9 mouse cellular contexts compared by ENCODE assay signal in genomic region chr3:98062591-98063185, GRCm38 (mm10). TPM values are rescaled to one million over a fixed set of nuclear protein-coding genes. Genes with fewer than 3 reads are reported as not detected.
DNase-seq lines count a peak whose midpoint lies in the region; ATAC-seq and TF ChIP-seq lines count a peak whose summit lies in the region.
"Had no signal": no experiment of that assay in that cellular context is flagged by ENCODE, and none has a peak within 500 bp of the region (broad histone marks: within the 10 kb centered on the region; RNA-seq: fewer than 3 reads in every experiment).

No protein-coding gene starts in this region.

- H3K4me3 ChIP-seq in kidney, postnatal 0 days (replicated peaks; ENCODE audit: low read depth, low read length): no peak overlapping the region
- no peak overlapping the region for H3K4me3 ChIP-seq in cortical plate, adult 2 months (ENCODE audit: insufficient read depth, low read length)
- H3K4me3 ChIP-seq in hindbrain, embryonic 15.5 days: no peak overlapping the region
- H3K4me3 ChIP-seq in midbrain, embryonic 16.5 days (ENCODE audit: low read depth, low read length): no peak overlapping the region

- peak overlapping the region; percentile 18; the same call in 1 of the 2 replicates for H3K4me2 ChIP-seq in kidney, postnatal 0 days (ENCODE audit: low read length)
- no peak overlapping the region for H3K4me2 ChIP-seq in hindbrain, embryonic 15.5 days
- H3K4me2 ChIP-seq in midbrain, embryonic 16.5 days (ENCODE audit: low read length): no peak overlapping the region

- no peak overlapping the region for H3K9ac ChIP-seq in kidney, postnatal 0 days (ENCODE audit: low read depth, low read length)
- no peak overlapping the region for H3K9ac ChIP-seq in hindbrain, embryonic 15.5 days
- no peak overlapping the region for H3K9ac ChIP-seq in midbrain, embryonic 16.5 days (ENCODE audit: low read depth, low read length)

- no peak for TF ChIP-seq POLR2A in cortical plate, adult 2 months (IDR thresholded peaks at IDR 0.05; ENCODE audit: extremely low read depth, insufficient read depth, low read length)

- 33% methylated on average over 1 of the region's 1 CpGs for WGBS in kidney, postnatal 0 days
- WGBS in hindbrain, embryonic 15.5 days: 80% methylated on average over 1 of the region's 1 CpGs
- WGBS in midbrain, embryonic 16.5 days: 68% methylated on average over 1 of the region's 1 CpGs

- no peak for DNase-seq in kidney, postnatal 0 days (ENCODE audit: low spot score)
- DNase-seq in kidney, adult 18-20 months: no peak
- DNase-seq in gastrocnemius, adult 18-20 months (ENCODE audit: low spot score): no peak
- no peak for DNase-seq in gastrocnemius, adult 8-10 months (ENCODE audit: low spot score in 2 of 2)
- DNase-seq in lung, adult 18-20 months: no peak

- H3K27me3 ChIP-seq in kidney, postnatal 0 days (ENCODE audit: insufficient read depth, low read length): no peaks in the 10 kb centered on the region
- H3K27me3 ChIP-seq in hindbrain, embryonic 15.5 days: no peaks in the 10 kb centered on the region
- no peaks in the 10 kb centered on the region for H3K27me3 ChIP-seq in midbrain, embryonic 16.5 days (ENCODE audit: control insufficient read depth, insufficient read depth, low read depth, low read length)

- no peak for TF ChIP-seq CTCF in kidney, postnatal 0 days (IDR thresholded peaks at IDR 0.05; ENCODE audit: low read depth)
- TF ChIP-seq CTCF in cortical plate, adult 2 months (IDR thresholded peaks at IDR 0.05; ENCODE audit: extremely low read depth, insufficient read depth, low read length): no peak

- peak overlapping the region; percentile 77 for H3K27ac ChIP-seq in kidney, postnatal 0 days
- peak overlapping the region; percentile 37; the same call in 1 of the 2 replicates for H3K27ac ChIP-seq in cortical plate, adult 2 months (ENCODE audit: insufficient read depth, low read length)
- peak overlapping the region; percentile 79 for H3K27ac ChIP-seq in hindbrain, embryonic 15.5 days (replicated peaks)
- H3K27ac ChIP-seq in midbrain, embryonic 16.5 days (ENCODE audit: low read length): peak overlapping the region; percentile 65
- H3K27ac ChIP-seq: macrophage had no signal

- no peaks in the 10 kb centered on the region for H3K9me3 ChIP-seq in kidney, postnatal 0 days (replicated peaks; ENCODE audit: low read length)
- H3K9me3 ChIP-seq in hindbrain, embryonic 15.5 days: no peaks in the 10 kb centered on the region
- H3K9me3 ChIP-seq in midbrain, embryonic 16.5 days (replicated peaks; ENCODE audit: control insufficient read depth, low read length, poor library complexity, severe bottlenecking): no peaks in the 10 kb centered on the region

- H3K36me3 ChIP-seq in kidney, postnatal 0 days (ENCODE audit: insufficient read depth, low read length): no peaks in the 10 kb centered on the region
- no peaks in the 10 kb centered on the region for H3K36me3 ChIP-seq in hindbrain, embryonic 15.5 days
- H3K36me3 ChIP-seq in midbrain, embryonic 16.5 days (ENCODE audit: control insufficient read depth, insufficient read depth, low read length): no peaks in the 10 kb centered on the region

- no peak for ATAC-seq in kidney, postnatal 0 days (replicated peaks; ENCODE audit: low FRiP score, low read depth)
- no peak for ATAC-seq in hindbrain, embryonic 15.5 days (ENCODE audit: low FRiP score, low read depth)
- ATAC-seq in midbrain, embryonic 16.5 days: 0 out of 2 replicates have a peak, but pooled peaks have one; percentile 30

- H3K4me1 ChIP-seq in kidney, postnatal 0 days (replicated peaks; ENCODE audit: insufficient read depth, low read length): peaks cover 47% of the 10 kb centered on the region
- peaks cover 9% of the 10 kb centered on the region for H3K4me1 ChIP-seq in cortical plate, adult 2 months (ENCODE audit: control insufficient read depth, insufficient read depth, low read length)
- peaks cover 46% of the 10 kb centered on the region for H3K4me1 ChIP-seq in hindbrain, embryonic 15.5 days (replicated peaks)
- H3K4me1 ChIP-seq in midbrain, embryonic 16.5 days (ENCODE audit: control insufficient read depth, insufficient read depth, low read length): peaks cover 32% of the 10 kb centered on the region

RNA-seq across cellular contexts. Expression of gene Notch2, which starts 49.4 kb away (rescaled TPM):
- 25.2 and 26.0 TPM in 2 replicates for polyA plus RNA-seq in kidney, postnatal 0 days (2015; fragmentation: Nextera tagmentation; extraction: Ambion mirVana)
- polyA plus RNA-seq in cortical plate, adult 2 months (2012; rRNA removed): 6.2 and 6.5 TPM in 2 replicates
- 10.5 and 11.7 TPM in 2 replicates for polyA plus RNA-seq in hindbrain, embryonic 15.5 days (2015; fragmentation: Nextera tagmentation; extraction: Ambion mirVana)
- polyA plus RNA-seq in midbrain, embryonic 16.5 days (2015; fragmentation: Nextera tagmentation; extraction: Ambion mirVana): 6.6 and 7.0 TPM in 2 replicates
- 1 to 10 TPM; 6.6 to 8.3 TPM for total RNA-seq in gastrocnemius, adult 18-20 months (2021)
- 1 to 10 TPM; 5.6 to 7.9 (median 6.9) TPM for total RNA-seq in gastrocnemius, adult 8-10 months (2022)
